9 mouse cellular contexts compared by ENCODE assay signal in genomic region chr4:141558658-141559057, GRCm38 (mm10). TPM values are rescaled to one million over a fixed set of nuclear protein-coding genes. Genes with fewer than 3 reads are reported as not detected.
DNase-seq lines count a peak whose midpoint lies in the region; ATAC-seq lines count a peak whose summit lies in the region.
"Had no signal": no experiment of that assay in that cellular context is flagged by ENCODE, and none has a peak within 500 bp of the region (broad histone marks: within the 10 kb centered on the region; RNA-seq: fewer than 3 reads in every experiment).

No protein-coding gene starts in this region.

- DNase-seq in adrenal gland, postnatal 10 days = peak; percentile 34
- DNase-seq in adrenal gland, adult (ENCODE audit: inconsistent age in 2 of 2, low spot score in 1 of 2) = no peak
- DNase-seq in A20 (ENCODE audit: low read depth, low spot score) = peak; percentile 83
- no peak for DNase-seq in embryonic facial prominence, embryonic 14.5 days (ENCODE audit: low spot score)
- DNase-seq in thymus, postnatal 10 days (ENCODE audit: low spot score in 2 of 2) = peak; percentile 19 to 36
- no peak for DNase-seq in right cerebral cortex, postnatal 4 days

- peaks cover 8% of the 10 kb centered on the region; the same call in 1 of the 2 replicates for H3K4me1 ChIP-seq in embryonic facial prominence, embryonic 14.5 days (ENCODE audit: control insufficient read depth, insufficient read depth, low read length)
- H3K4me1 ChIP-seq in intestine, embryonic 15.5 days (replicated peaks) = peaks cover 16% of the 10 kb centered on the region; the same call in 1 of the 2 replicates
- peaks cover 14% of the 10 kb centered on the region for H3K4me1 ChIP-seq in midbrain, embryonic 12.5 days

- H3K9ac ChIP-seq in embryonic facial prominence, embryonic 14.5 days (ENCODE audit: low read depth, low read length) = peak overlapping the region; percentile 59
- H3K9ac ChIP-seq in intestine, embryonic 15.5 days = peak overlapping the region; percentile 43; the same call in 1 of the 2 replicates
- no peak overlapping the region; the same call in 1 of the 2 replicates for H3K9ac ChIP-seq in midbrain, embryonic 12.5 days (replicated peaks)

- H3K36me3 ChIP-seq in embryonic facial prominence, embryonic 14.5 days (ENCODE audit: control insufficient read depth, insufficient read depth, low read length) = no peaks in the 10 kb centered on the region
- no peaks in the 10 kb centered on the region for H3K36me3 ChIP-seq in intestine, embryonic 15.5 days
- H3K36me3 ChIP-seq in midbrain, embryonic 12.5 days = no peaks in the 10 kb centered on the region

- H3K4me3 ChIP-seq in embryonic facial prominence, embryonic 14.5 days (ENCODE audit: low read depth, low read length) = peak overlapping the region; percentile 43
- peak overlapping the region; percentile 32 for H3K4me3 ChIP-seq in intestine, embryonic 15.5 days (replicated peaks)
- H3K4me3 ChIP-seq in midbrain, embryonic 12.5 days = peak overlapping the region; percentile 42

- no peak; the same call in 1 of the 2 replicates for ATAC-seq in embryonic facial prominence, embryonic 14.5 days (ENCODE audit: low read depth)
- peak; percentile 39 for ATAC-seq in intestine, embryonic 15.5 days
- no peak for ATAC-seq in midbrain, embryonic 12.5 days (ENCODE audit: low FRiP score, low read depth)

- H3K9me3 ChIP-seq in embryonic facial prominence, embryonic 14.5 days (ENCODE audit: control insufficient read depth, low read length) = no peaks in the 10 kb centered on the region
- no peaks in the 10 kb centered on the region for H3K9me3 ChIP-seq in intestine, embryonic 15.5 days
- no peaks in the 10 kb centered on the region for H3K9me3 ChIP-seq in midbrain, embryonic 12.5 days

- WGBS in embryonic facial prominence, embryonic 14.5 days = 3% methylated on average over 12 of the region's 16 CpGs
- WGBS in intestine, embryonic 15.5 days = 15% methylated on average over 16 of the region's 16 CpGs
- WGBS in midbrain, embryonic 12.5 days = 13% methylated on average over 16 of the region's 16 CpGs

- H3K27ac ChIP-seq in embryonic facial prominence, embryonic 14.5 days (replicated peaks; ENCODE audit: low read depth, low read length) = peak overlapping the region; percentile 75; the same call in 1 of the 2 replicates
- peak overlapping the region; percentile 86 for H3K27ac ChIP-seq in intestine, embryonic 15.5 days
- peak overlapping the region; percentile 78 for H3K27ac ChIP-seq in midbrain, embryonic 12.5 days (replicated peaks)

- peak overlapping the region; percentile 93 for H3K4me2 ChIP-seq in embryonic facial prominence, embryonic 14.5 days (ENCODE audit: low read depth, low read length)
- peak overlapping the region; percentile 72 for H3K4me2 ChIP-seq in intestine, embryonic 15.5 days (replicated peaks)
- peak overlapping the region; percentile 75 for H3K4me2 ChIP-seq in midbrain, embryonic 12.5 days (replicated peaks)

- no peaks in the 10 kb centered on the region for H3K27me3 ChIP-seq in embryonic facial prominence, embryonic 14.5 days (replicated peaks; ENCODE audit: control insufficient read depth, insufficient read depth, low read length)
- H3K27me3 ChIP-seq in intestine, embryonic 15.5 days (replicated peaks) = no peaks in the 10 kb centered on the region
- H3K27me3 ChIP-seq in midbrain, embryonic 12.5 days = peaks cover 8% of the 10 kb centered on the region; the same call in 1 of the 2 replicates
- H3K27me3 ChIP-seq: CH12.LX had no signal

RNA-seq across cellular contexts. Expression of gene Spen, which starts 20.3 kb away (rescaled TPM):
- 10 to 100 TPM; 36.6 to 55.2 TPM for total RNA-seq in adrenal gland, postnatal 10 days (2021)
- 9.4 and 12.5 TPM in 2 replicates for polyA plus RNA-seq in embryonic facial prominence, embryonic 14.5 days (2014; fragmentation: Nextera tagmentation; extraction: Ambion mirVana)
- 7.4 and 10.5 TPM in 2 replicates for polyA plus RNA-seq in intestine, embryonic 15.5 days (2015; fragmentation: Nextera tagmentation; extraction: Ambion mirVana)
- 22.2 and 24.2 TPM in 2 replicates for polyA plus RNA-seq in midbrain, embryonic 12.5 days (2016; fragmentation: Nextera tagmentation; extraction: Ambion mirVana)

RNA-seq across cellular contexts. Expression of gene Fblim1, which starts 47.2 kb away (rescaled TPM):
- 10 to 100 TPM; 14.8 to 21.6 TPM for total RNA-seq in adrenal gland, postnatal 10 days (2021)
- polyA plus RNA-seq in embryonic facial prominence, embryonic 14.5 days (2014; fragmentation: Nextera tagmentation; extraction: Ambion mirVana) = 22.8 and 27.7 TPM in 2 replicates
- polyA plus RNA-seq in intestine, embryonic 15.5 days (2015; fragmentation: Nextera tagmentation; extraction: Ambion mirVana) = 63.9 and 68.9 TPM in 2 replicates
- polyA plus RNA-seq in midbrain, embryonic 12.5 days (2016; fragmentation: Nextera tagmentation; extraction: Ambion mirVana) = 22.2 and 28.7 TPM in 2 replicates

RNA-seq across cellular contexts. Expression of gene Tmem82, which starts 59.8 kb away (rescaled TPM):
- 1 to 10 TPM; 7.9 to 9.5 TPM for total RNA-seq in adrenal gland, postnatal 10 days (2021)
- polyA plus RNA-seq in embryonic facial prominence, embryonic 14.5 days (2014; fragmentation: Nextera tagmentation; extraction: Ambion mirVana) = 0.17 and 0.41 TPM in 2 replicates
- 18.5 and 21.0 TPM in 2 replicates for polyA plus RNA-seq in intestine, embryonic 15.5 days (2015; fragmentation: Nextera tagmentation; extraction: Ambion mirVana)
- polyA plus RNA-seq in midbrain, embryonic 12.5 days (2016; fragmentation: Nextera tagmentation; extraction: Ambion mirVana) = 0.26 and 0.41 TPM in 2 replicates

Comparison
In these comparisons a context has a peak if more than half of its experiments do, and no peak if none do; other contexts are left out.
1. DNase-seq: peak in adrenal gland, postnatal 10 days (single experiment), A20 (single experiment) and thymus, postnatal 10 days (2 of 2); none in adrenal gland, adult (0 of 2), embryonic facial prominence, embryonic 14.5 days (single experiment) and right cerebral cortex, postnatal 4 days (single experiment).
2. RNA of gene Tmem82, which starts 59.8 kb away (polyA plus RNA-seq): 18.5 to 21.0 TPM in intestine, embryonic 15.5 days; 0.26 to 0.41 TPM in midbrain, embryonic 12.5 days and 0.17 to 0.41 TPM in embryonic facial prominence, embryonic 14.5 days; every median in the first group is over 10 times any median in the second.
3. Peak in every context shown above with its lines, with median percentiles within 50 percentile points of each other: H3K27ac ChIP-seq, H3K4me2 ChIP-seq and H3K4me3 ChIP-seq.